Comparison of ENCODE assay signal across 33 mouse cellular contexts in the genomic region with DNA sequence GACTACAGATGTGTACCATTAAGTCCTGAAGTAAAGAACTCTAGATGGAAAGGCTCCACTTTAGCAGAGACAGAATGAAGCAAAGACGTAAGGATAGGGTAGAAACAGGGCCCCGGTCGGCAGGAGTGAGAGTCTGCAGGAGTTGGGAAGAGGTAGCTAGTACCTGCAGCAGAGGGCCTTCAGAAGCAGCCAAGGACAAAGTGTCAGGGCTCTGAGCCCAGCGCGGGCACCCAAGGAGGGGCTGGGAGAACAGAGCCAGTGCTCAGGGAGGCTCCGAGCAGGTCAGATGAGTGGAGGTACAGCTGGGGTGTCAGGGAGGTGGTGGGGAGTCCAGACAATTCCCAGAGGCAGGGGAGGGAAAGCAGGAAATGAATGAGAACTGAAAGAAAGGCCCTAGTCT. TPM values are rescaled to one million over a fixed set of nuclear protein-coding genes. Genes with fewer than 3 reads are reported as not detected.
"Had no signal": no experiment of that assay in that cellular context is flagged by ENCODE, and none has a peak within 500 bp of the region (broad histone marks: within the 10 kb centered on the region; RNA-seq: fewer than 3 reads in every experiment).

No protein-coding gene starts in this region.

- H3K27me3 ChIP-seq: embryonic facial prominence, embryonic 12.5 days; forebrain, embryonic 13.5 days had no signal

- H3K4me2 ChIP-seq: embryonic facial prominence, embryonic 12.5 days; embryonic facial prominence, embryonic 13.5 days; embryonic facial prominence, embryonic 15.5 days; forebrain, embryonic 12.5 days; forebrain, embryonic 13.5 days; forebrain, embryonic 15.5 days had no signal

- H3K9ac ChIP-seq: embryonic facial prominence, embryonic 12.5 days; embryonic facial prominence, embryonic 13.5 days; embryonic facial prominence, embryonic 15.5 days; forebrain, embryonic 12.5 days; forebrain, embryonic 13.5 days; forebrain, embryonic 15.5 days; forebrain, postnatal 0 days had no signal

- H3K4me1 ChIP-seq: forebrain, embryonic 15.5 days had no signal

- DNase-seq: cerebellum, adult 9-10 months; cerebellum, adult 9-11 months; cerebellum, postnatal 10 days; cerebellum, postnatal 14 days; cerebellum, postnatal 25 days; cerebellum, postnatal 36 days; embryo, embryonic 11 days; forebrain, postnatal 0 days; gastrocnemius, adult 2 months; gastrocnemius, postnatal 10 days; gastrocnemius, postnatal 14 days; gastrocnemius, postnatal 25 days; gastrocnemius, postnatal 36 days; heart, adult 18-20 months; heart, adult 2 months had no signal

- H3K36me3 ChIP-seq: embryonic facial prominence, embryonic 10.5 days; embryonic facial prominence, embryonic 12.5 days; embryonic facial prominence, embryonic 13.5 days; embryonic facial prominence, embryonic 15.5 days; forebrain, embryonic 10.5 days; forebrain, embryonic 12.5 days; forebrain, embryonic 15.5 days had no signal

- H3K27ac ChIP-seq: embryonic facial prominence, embryonic 10.5 days; embryonic facial prominence, embryonic 12.5 days; embryonic facial prominence, embryonic 13.5 days; embryonic facial prominence, embryonic 15.5 days; forebrain, embryonic 10.5 days; forebrain, embryonic 12.5 days; forebrain, embryonic 13.5 days; forebrain, embryonic 15.5 days; gastrocnemius, adult 2 months; heart, adult 2 months had no signal

- H3K4me3 ChIP-seq: embryonic facial prominence, embryonic 10.5 days; embryonic facial prominence, embryonic 12.5 days; embryonic facial prominence, embryonic 13.5 days; embryonic facial prominence, embryonic 15.5 days; erythroblast, embryonic 14.5 days; forebrain, embryonic 10.5 days; forebrain, embryonic 12.5 days; forebrain, embryonic 13.5 days; forebrain, embryonic 15.5 days; gastrocnemius, adult 2 months; heart, adult 2 months had no signal

- H3K9me3 ChIP-seq: embryonic facial prominence, embryonic 10.5 days; embryonic facial prominence, embryonic 12.5 days; embryonic facial prominence, embryonic 13.5 days; embryonic facial prominence, embryonic 15.5 days; forebrain, embryonic 10.5 days; forebrain, embryonic 12.5 days; forebrain, embryonic 13.5 days; forebrain, embryonic 15.5 days had no signal

- ATAC-seq: forebrain, embryonic 13.5 days; forebrain, embryonic 14.5 days; forebrain, embryonic 15.5 days; forebrain, embryonic 16.5 days; forebrain, postnatal 0 days had no signal

RNA-seq across cellular contexts. Expression of gene Meox1, which starts 29.8 kb away (rescaled TPM):
- total RNA-seq: common myeloid progenitor, adult 5-6 weeks; granulocyte monocyte progenitor cell, adult 5-6 weeks had no signal
- polyA plus RNA-seq: erythroblast, embryonic 14.5 days had no signal

RNA-seq across cellular contexts. Expression of gene Sost, which starts 42.8 kb away (rescaled TPM):
- total RNA-seq: common myeloid progenitor, adult 5-6 weeks; forebrain, postnatal 0 days; gastrocnemius, adult 18-20 months; gastrocnemius, adult 2 months; gastrocnemius, adult 8-10 months; gastrocnemius, postnatal 14 days; gastrocnemius, postnatal 25 days; gastrocnemius, postnatal 36 days; granulocyte monocyte progenitor cell, adult 5-6 weeks had no signal
- polyA plus RNA-seq: embryonic facial prominence, embryonic 11.5 days; embryonic facial prominence, embryonic 14.5 days; erythroblast, embryonic 14.5 days; forebrain, embryonic 10.5 days; forebrain, embryonic 11.5 days; forebrain, embryonic 13.5 days; forebrain, embryonic 14.5 days; forebrain, embryonic 15.5 days; forebrain, embryonic 16.5 days; forebrain, postnatal 0 days had no signal
